Mouse (Mus musculus) ovary, adult 2 months (tissue): ENCODE results near the gene Slc1a7. TPM values are rescaled to one million over a fixed set of nuclear protein-coding genes. Genes with fewer than 3 reads are reported as not detected.

Source experiments
- polyA plus RNA-seq: library from polyadenylated mRNA; depleted of rRNA; stranded (reverse); fragments of >200 nt; gene quantifications from 2 replicates; pipeline ENCODE4 v1.2.3, GENCODE M21; 2012; rRNA removed

Slc1a7 gene
- 0.32 and 0.45 TPM in 2 replicates for polyA plus RNA-seq

GRCm38 (mm10) chr4:107967966-107968682 lies at the start of gene Slc1a7:
TSS of gene Slc1a7 (plus strand) at chr4:107968332.

GRCm38 (mm10) chr4:107923145-107923802 lies 44.9 kb upstream of the Slc1a7 start, which contains the start of gene Cpt2:
TSS of gene Cpt2 (minus strand) at chr4:107923610.

Other genes with a start within 250 kb of the Slc1a7 start
- gene Lrp8, start 166.1 kb upstream of the Slc1a7 start, polyA plus RNA-seq = 48.6 and 50.1 TPM in 2 replicates
- 12.1 and 16.0 TPM in 2 replicates for gene Magoh, start 88.6 kb upstream of the Slc1a7 start, polyA plus RNA-seq
- 23.3 and 32.3 TPM in 2 replicates for gene 0610037L13Rik, start 78.5 kb upstream of the Slc1a7 start, polyA plus RNA-seq
- 217 and 267 TPM in 2 replicates for gene Cpt2, start 44.7 kb upstream of the Slc1a7 start, polyA plus RNA-seq
- 17.5 and 19.9 TPM in 2 replicates for gene Podn, start 128.1 kb downstream of the Slc1a7 start, polyA plus RNA-seq
- 49.2 and 55.9 TPM in 2 replicates for gene Scp2, start 176.7 kb downstream of the Slc1a7 start, polyA plus RNA-seq
- 164 and 173 TPM in 2 replicates for gene Echdc2, start 197.1 kb downstream of the Slc1a7 start, polyA plus RNA-seq
- gene Zyg11a, start 249.7 kb downstream of the Slc1a7 start, polyA plus RNA-seq = 0.29 and 0.42 TPM in 2 replicates